Mouse (Mus musculus): ENCODE results near the gene Atp5c1. TPM values are rescaled to one million over a fixed set of nuclear protein-coding genes. Genes with fewer than 3 reads are reported as not detected.
A peak's percentile ranks its signal among the peaks of the same experiment; 100 is the strongest.

Gene Atp5c1
- polyA plus RNA-seq, 1 experiment from 2014 or later, result 552 TPM

GRCm38 (mm10) chr2:10108535-10109189 lies 28.4 kb upstream of the Atp5c1 start:
- no peak for ATAC-seq (ENCODE audit: insufficient read depth)
- Histone ChIP-seq H3K27ac (ENCODE audit: low read depth) (no peak overlapping the region), H3K4me3 (ENCODE audit: low read depth, low read length) (no peak overlapping the region), H3K36me3 (ENCODE audit: insufficient read depth) (no peaks in the 10 kb centered on the region), H3K9ac (no peak overlapping the region), H3K4me2 (no peak overlapping the region), H3K27me3 (ENCODE audit: insufficient read depth, low read length) (no peaks in the 10 kb centered on the region), H3K4me1 (ENCODE audit: insufficient read depth) (no peaks in the 10 kb centered on the region), H3K9me3 (ENCODE audit: low read depth, low read length) (no peaks in the 10 kb centered on the region)
- peak; percentile 13 for DNase-seq
- 73% methylated on average over 6 of the region's 6 CpGs for WGBS
- no peak for TF ChIP-seq CTCF (IDR thresholded peaks at IDR 0.05; ENCODE audit: low read depth)

- Histone ChIP-seq H3K9me3 (ENCODE audit: low read depth, low read length) (no peaks in the 10 kb centered on the region), H3K27me3 (ENCODE audit: insufficient read depth, low read length) (no peaks in the 10 kb centered on the region), H3K4me3 (ENCODE audit: low read depth, low read length) (no peak overlapping the region), H3K9ac (no peak overlapping the region), H3K4me1 (ENCODE audit: insufficient read depth) (no peaks in the 10 kb centered on the region), H3K36me3 (ENCODE audit: insufficient read depth) (no peaks in the 10 kb centered on the region), H3K4me2 (no peak overlapping the region), H3K27ac (ENCODE audit: low read depth) (no peak overlapping the region)
- peak; percentile 89 for TF ChIP-seq CTCF (IDR thresholded peaks at IDR 0.05; ENCODE audit: low read depth)
- peak; percentile 70 for DNase-seq
- peak; percentile 18; the same call in 1 of the 2 replicates for ATAC-seq (ENCODE audit: insufficient read depth)
- 42% methylated on average over 6 of the region's 6 CpGs for WGBS
These were observed 20.9 kb upstream of the Atp5c1 start for GRCm38 (mm10) chr2:10101180-10101579.

DNA sequence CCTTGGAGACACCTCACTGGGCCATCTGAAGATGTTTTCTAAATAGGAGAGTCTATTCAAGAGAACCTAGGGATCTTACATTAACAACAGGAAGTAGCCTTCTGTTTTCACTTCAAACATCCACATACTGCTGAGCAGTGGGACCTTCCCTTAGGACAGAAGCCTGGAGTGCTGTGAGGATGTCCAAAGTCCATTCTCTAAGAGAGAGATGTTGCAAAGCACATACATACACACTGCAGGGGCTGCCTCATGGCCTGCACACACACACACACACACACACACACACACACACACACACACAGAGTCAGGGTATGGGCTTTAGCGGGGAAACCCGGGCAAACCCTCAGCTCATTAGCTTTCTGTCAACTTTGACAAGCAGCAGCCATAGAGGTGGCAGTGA lies 20.2 kb upstream of the Atp5c1 start:
- no peak for ATAC-seq (ENCODE audit: insufficient read depth)
- DNase-seq, result no peak
- no peaks in the 10 kb centered on the region for H3K9me3 ChIP-seq (ENCODE audit: low read depth, low read length)
- H3K27me3 ChIP-seq (ENCODE audit: insufficient read depth, low read length), result no peaks in the 10 kb centered on the region
- TF ChIP-seq CTCF (IDR thresholded peaks at IDR 0.05; ENCODE audit: low read depth), result no peak
- WGBS, result 43% methylated on average over 2 of the region's 2 CpGs
- H3K36me3 ChIP-seq (ENCODE audit: insufficient read depth), result no peaks in the 10 kb centered on the region
- no peak overlapping the region for H3K4me2 ChIP-seq
- H3K4me1 ChIP-seq (ENCODE audit: insufficient read depth), result no peaks in the 10 kb centered on the region
- no peak overlapping the region for H3K4me3 ChIP-seq (ENCODE audit: low read depth, low read length)
- no peak overlapping the region for H3K27ac ChIP-seq (ENCODE audit: low read depth)
- no peak overlapping the region for H3K9ac ChIP-seq

- DNase-seq (peak; percentile 81), ATAC-seq (ENCODE audit: insufficient read depth) (peak; percentile 32; the same call in 1 of the 2 replicates)
- Histone ChIP-seq H3K4me3 (ENCODE audit: low read depth, low read length) (no peak overlapping the region), H3K36me3 (ENCODE audit: insufficient read depth) (no peaks in the 10 kb centered on the region), H3K27me3 (ENCODE audit: insufficient read depth, low read length) (no peaks in the 10 kb centered on the region), H3K9ac (no peak overlapping the region), H3K4me2 (no peak overlapping the region), H3K4me1 (ENCODE audit: insufficient read depth) (no peaks in the 10 kb centered on the region), H3K27ac (ENCODE audit: low read depth) (no peak overlapping the region), H3K9me3 (ENCODE audit: low read depth, low read length) (no peaks in the 10 kb centered on the region)
- WGBS, result 31% methylated on average over 9 of the region's 9 CpGs
- TF ChIP-seq CTCF (IDR thresholded peaks at IDR 0.05; ENCODE audit: low read depth), result peak; percentile 74
These were observed 18.4 kb upstream of the Atp5c1 start for GRCm38 (mm10) chr2:10098598-10099215.

DNA sequence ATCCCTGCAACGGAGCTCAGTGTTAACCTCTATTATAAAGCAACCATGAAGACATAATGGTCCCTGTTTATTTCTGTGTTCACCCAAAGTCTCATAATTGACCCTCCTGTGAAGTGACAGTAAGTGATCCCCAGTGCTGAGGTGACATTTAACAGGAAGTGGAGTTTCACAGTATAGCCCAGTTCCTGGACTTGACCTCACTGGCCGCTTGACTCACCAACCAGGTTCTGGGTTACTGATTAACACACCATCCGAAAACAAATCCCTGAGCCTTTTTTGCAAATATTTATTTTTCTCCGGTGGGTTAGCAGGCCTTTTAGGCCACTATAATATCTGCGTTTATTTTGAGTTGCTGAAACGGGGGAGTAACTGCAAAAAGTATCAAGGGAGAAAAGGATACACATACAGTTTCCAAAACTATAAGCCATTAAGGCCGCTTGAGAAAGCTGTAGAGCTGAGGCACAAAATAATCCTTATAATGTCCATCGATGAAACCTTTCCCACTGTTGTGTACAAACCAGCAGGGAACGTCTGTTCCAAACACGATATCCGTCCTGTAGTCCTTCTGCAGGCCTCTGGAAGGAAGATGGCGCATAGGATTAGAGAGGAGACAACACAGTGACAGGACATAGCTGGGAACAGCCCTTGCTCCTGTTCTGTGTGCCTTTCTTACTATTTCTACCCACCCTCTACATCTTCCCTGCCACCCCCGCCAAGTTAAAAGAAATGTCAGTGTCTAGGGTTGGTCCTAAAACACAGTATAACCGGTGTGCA lies 14.2 kb upstream of the Atp5c1 start:
- no peak overlapping the region for H3K9ac ChIP-seq
- H3K4me2 ChIP-seq, result no peak overlapping the region

DNA sequence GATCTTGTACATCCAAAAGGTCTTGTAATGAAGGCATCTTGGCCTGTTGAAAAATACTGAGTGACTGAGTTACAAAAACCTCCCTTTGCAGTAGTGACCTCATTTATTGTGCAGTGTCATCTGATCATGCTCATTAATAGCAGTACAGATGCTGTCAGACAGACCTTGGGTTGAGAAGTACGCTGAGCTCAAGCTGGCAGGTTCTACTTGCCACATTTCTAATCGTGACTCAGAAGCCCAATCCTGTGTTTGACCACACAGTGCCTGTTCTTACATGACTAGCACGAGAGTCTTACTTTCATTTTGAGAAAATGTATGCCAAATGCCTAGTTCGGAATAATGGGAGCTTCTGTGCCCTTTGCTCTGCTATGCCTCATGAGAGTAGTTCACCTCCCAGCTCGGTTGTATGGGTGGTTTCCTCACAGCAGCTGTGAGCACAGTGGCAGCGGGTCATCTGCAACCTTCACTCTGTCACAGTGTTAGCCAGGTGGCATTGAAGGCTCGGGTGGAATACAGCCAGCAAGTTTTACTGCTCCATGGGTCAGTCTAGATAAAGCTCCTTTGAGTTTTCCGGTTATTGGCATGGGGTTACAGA lies 7.0 kb upstream of the Atp5c1 start:
- Histone ChIP-seq H3K27me3 (ENCODE audit: insufficient read depth, low read length) (no peaks in the 10 kb centered on the region), H3K9me3 (ENCODE audit: low read depth, low read length) (no peaks in the 10 kb centered on the region), H3K27ac (ENCODE audit: low read depth) (no peak overlapping the region), H3K36me3 (ENCODE audit: insufficient read depth) (peaks cover 64% of the 10 kb centered on the region), H3K4me2 (no peak overlapping the region), H3K9ac (no peak overlapping the region), H3K4me3 (ENCODE audit: low read depth, low read length) (no peak overlapping the region), H3K4me1 (ENCODE audit: insufficient read depth) (no peaks in the 10 kb centered on the region)
- TF ChIP-seq CTCF (IDR thresholded peaks at IDR 0.05; ENCODE audit: low read depth), result no peak
- 82% methylated on average over 8 of the region's 8 CpGs for WGBS
- ATAC-seq (ENCODE audit: insufficient read depth) (no peak), DNase-seq (no peak)

More for the DNA sequence above, 14.2 kb upstream of the Atp5c1 start:
- WGBS, result 75% methylated on average over 14 of the region's 14 CpGs
- Histone ChIP-seq H3K27ac (ENCODE audit: low read depth) (no peak overlapping the region), H3K4me1 (ENCODE audit: insufficient read depth) (no peaks in the 10 kb centered on the region), H3K27me3 (ENCODE audit: insufficient read depth, low read length) (no peaks in the 10 kb centered on the region), H3K4me3 (ENCODE audit: low read depth, low read length) (no peak overlapping the region), H3K9me3 (ENCODE audit: low read depth, low read length) (no peaks in the 10 kb centered on the region), H3K36me3 (ENCODE audit: insufficient read depth) (peaks cover 34% of the 10 kb centered on the region)
- ATAC-seq (ENCODE audit: insufficient read depth), result no peak
- DNase-seq, result no peak
- no peak for TF ChIP-seq CTCF (IDR thresholded peaks at IDR 0.05; ENCODE audit: low read depth)

DNA sequence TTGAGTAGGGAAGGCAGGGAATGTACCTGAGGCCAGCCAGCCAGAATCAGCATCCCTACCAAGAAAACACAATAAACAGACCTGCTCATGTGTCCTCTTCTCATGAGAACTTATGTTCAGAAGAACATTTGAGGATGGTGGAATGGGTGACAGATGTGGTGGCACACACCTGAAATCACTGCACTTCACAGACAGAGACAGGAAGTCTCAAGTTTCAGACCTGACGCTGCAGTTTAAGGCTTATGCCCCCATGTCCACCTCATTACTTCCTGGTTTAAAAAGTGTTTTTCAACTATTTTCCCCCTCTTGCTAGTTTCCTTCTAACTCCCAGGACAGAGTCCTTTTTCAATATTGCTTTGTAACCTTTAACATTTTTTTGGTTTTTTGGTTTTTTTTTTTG lies 2.4 kb upstream of the Atp5c1 start:
- WGBS, result 63% methylated on average over 1 of the region's 1 CpGs
- H3K4me1 ChIP-seq (ENCODE audit: insufficient read depth), result peaks cover 16% of the 10 kb centered on the region

More for the DNA sequence above, 2.4 kb upstream of the Atp5c1 start:
- DNase-seq (no peak), ATAC-seq (ENCODE audit: insufficient read depth) (no peak)
- Histone ChIP-seq H3K27me3 (ENCODE audit: insufficient read depth, low read length) (no peaks in the 10 kb centered on the region), H3K9ac (no peak overlapping the region), H3K4me2 (no peak overlapping the region), H3K27ac (ENCODE audit: low read depth) (no peak overlapping the region), H3K36me3 (ENCODE audit: insufficient read depth) (peaks cover 19% of the 10 kb centered on the region), H3K9me3 (ENCODE audit: low read depth, low read length) (no peaks in the 10 kb centered on the region), H3K4me3 (ENCODE audit: low read depth, low read length) (no peak overlapping the region)
- TF ChIP-seq CTCF (IDR thresholded peaks at IDR 0.05; ENCODE audit: low read depth), result no peak
